Mouse (Mus musculus) neural tube, embryonic 15.5 days (tissue): ENCODE measurements at regions not wholly inside any gene's neighbourhood (a gene's known extent, or its start where the extent isn't known, plus 50 kb on each side); places are given as distances from the start of the nearest gene placed in this dataset.
A peak's percentile ranks its signal among the peaks of the same experiment; 100 is the strongest.

ENCODE experiments used
- ATAC-seq: fragments of 200-750 bp; cut with Nextera tagmentation; 2 replicates; pipeline ENCODE4 v1.8.0; 2017; ENCODE audit warnings: mild to moderate bottlenecking, moderate TSS enrichment, moderate library complexity; ENCODE audit not compliant: low FRiP score
- H3K27ac ChIP-seq: fragments of 300-500 bp; sonication (generic); replicated peaks from 2 replicates; pipeline ENCODE4 v1.5.1; 2015; ENCODE audit warnings: mild to moderate bottlenecking, inconsistent platforms
- H3K27me3 ChIP-seq: fragments of 300-500 bp; sonication (generic); replicated peaks from 2 replicates; pipeline ENCODE4 v1.6.1; 2015; ENCODE audit warnings: inconsistent platforms
- H3K36me3 ChIP-seq: fragments of 300-500 bp; sonication (generic); 2 replicates; pipeline ENCODE4 v1.6.1; 2015; ENCODE audit warnings: inconsistent platforms
- H3K4me1 ChIP-seq: fragments of 300-500 bp; sonication (generic); 2 replicates; pipeline ENCODE4 v1.6.1; 2015; ENCODE audit warnings: inconsistent platforms
- H3K4me2 ChIP-seq: fragments of 300-500 bp; sonication (generic); 2 replicates; pipeline ENCODE4 v1.6.1; 2015; ENCODE audit warnings: inconsistent platforms, mild to moderate bottlenecking, moderate library complexity
- H3K4me3 ChIP-seq: fragments of 300-500 bp; sonication (generic); replicated peaks from 2 replicates; pipeline ENCODE4 v1.5.1; 2015; ENCODE audit warnings: mild to moderate bottlenecking, inconsistent platforms
- H3K9ac ChIP-seq: fragments of 300-500 bp; sonication (generic); replicated peaks from 2 replicates; pipeline ENCODE4 v1.6.1; 2015; ENCODE audit warnings: mild to moderate bottlenecking, inconsistent platforms
- H3K9me3 ChIP-seq: fragments of 300-500 bp; sonication (generic); replicated peaks from 2 replicates; pipeline ENCODE4 v1.6.1; 2016; ENCODE audit warnings: inconsistent platforms
- WGBS: fragments of 180-500 bp; shearing (Covaris S2); methylation state at CpG from one replicate; pipeline ENCODE4 v1.1.7; 2015; ENCODE audit warnings: mixed read lengths; 5-methylcytosine and 5-hydroxymethylcytosine counted together

DNA sequence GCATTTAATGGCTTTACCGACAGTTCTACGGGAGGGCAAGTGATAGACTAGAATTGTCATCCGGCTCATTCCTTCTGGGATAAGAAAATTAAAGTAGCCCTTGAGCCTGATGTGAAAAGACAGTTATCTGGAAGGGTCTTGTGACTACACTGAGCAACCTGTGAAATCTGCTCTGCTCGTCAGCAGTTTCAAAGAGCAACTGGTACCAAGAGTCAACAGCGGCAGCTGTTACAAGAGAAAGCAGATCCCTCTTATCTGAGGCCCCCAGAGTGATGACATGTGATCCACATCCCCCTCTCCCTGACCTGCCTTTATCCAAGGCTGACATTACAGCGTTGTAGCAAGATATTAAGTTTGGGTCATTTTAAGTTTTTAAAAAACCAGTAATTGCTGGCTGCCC, 52.6 kb upstream of the Unc13c start:
- no peaks in the 10 kb centered on the region for H3K27me3 ChIP-seq
- H3K9me3 ChIP-seq: no peaks in the 10 kb centered on the region
- H3K36me3 ChIP-seq: no peaks in the 10 kb centered on the region
- no peak overlapping the region for H3K9ac ChIP-seq
- H3K4me3 ChIP-seq: no peak overlapping the region
- H3K4me2 ChIP-seq: no peak overlapping the region
- H3K27ac ChIP-seq: no peak overlapping the region
- no peak for ATAC-seq
- 41% methylated on average over 6 of the region's 6 CpGs for WGBS
- H3K4me1 ChIP-seq: no peaks in the 10 kb centered on the region

DNA sequence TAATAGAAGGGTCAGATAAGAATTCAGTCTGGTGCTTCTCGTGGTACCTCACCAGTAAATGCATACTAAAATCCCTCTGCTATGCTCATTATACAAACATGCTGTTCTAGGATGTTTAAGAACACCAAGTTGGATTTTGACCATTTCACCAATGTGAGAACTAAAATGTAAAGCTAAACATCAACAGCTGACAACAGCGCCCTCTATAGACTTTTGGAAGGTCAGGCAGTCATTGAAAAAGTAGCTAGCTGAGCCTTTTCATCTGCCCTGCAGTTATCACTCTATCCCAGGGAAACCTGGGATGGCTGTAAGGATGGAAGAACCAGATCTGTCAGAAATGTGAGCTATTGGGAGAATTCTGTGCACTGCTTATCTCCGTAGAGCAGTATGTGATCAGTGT, 55.2 kb upstream of the Unc13c start:
- WGBS: 66% methylated on average over 3 of the region's 3 CpGs
- no peak overlapping the region for H3K9ac ChIP-seq
- no peak overlapping the region for H3K4me2 ChIP-seq
- no peak for ATAC-seq
- H3K4me1 ChIP-seq: no peaks in the 10 kb centered on the region
- H3K4me3 ChIP-seq: no peak overlapping the region
- H3K27ac ChIP-seq: no peak overlapping the region
- no peaks in the 10 kb centered on the region for H3K27me3 ChIP-seq
- no peaks in the 10 kb centered on the region for H3K36me3 ChIP-seq
- H3K9me3 ChIP-seq: no peaks in the 10 kb centered on the region

DNA sequence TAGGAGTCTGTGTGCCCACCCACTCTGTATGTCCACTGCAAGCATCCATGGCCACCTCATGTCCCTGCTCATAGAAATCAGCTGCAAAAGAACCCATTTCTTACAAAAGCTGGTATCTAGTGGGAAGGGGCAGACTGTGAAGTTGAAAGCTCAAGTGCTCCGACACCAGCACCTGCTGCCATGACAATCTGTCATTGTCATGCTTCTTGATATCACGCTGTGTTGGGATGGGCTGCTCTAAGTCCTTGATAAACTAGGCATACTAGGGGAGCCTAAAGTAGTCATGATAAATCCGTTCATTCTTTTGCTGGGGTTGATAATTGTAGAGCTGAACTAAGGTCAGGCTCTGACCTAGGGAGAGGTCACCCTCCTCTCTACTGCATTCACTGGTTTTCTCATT, 57.4 kb upstream of the Unc13c start:
- no peak for ATAC-seq
- Histone ChIP-seq H3K4me1 (no peaks in the 10 kb centered on the region), H3K36me3 (no peaks in the 10 kb centered on the region), H3K27me3 (no peaks in the 10 kb centered on the region), H3K27ac (no peak overlapping the region), H3K4me3 (no peak overlapping the region), H3K4me2 (no peak overlapping the region), H3K9me3 (no peaks in the 10 kb centered on the region), H3K9ac (no peak overlapping the region)
- WGBS: 42% methylated on average over 3 of the region's 3 CpGs

DNA sequence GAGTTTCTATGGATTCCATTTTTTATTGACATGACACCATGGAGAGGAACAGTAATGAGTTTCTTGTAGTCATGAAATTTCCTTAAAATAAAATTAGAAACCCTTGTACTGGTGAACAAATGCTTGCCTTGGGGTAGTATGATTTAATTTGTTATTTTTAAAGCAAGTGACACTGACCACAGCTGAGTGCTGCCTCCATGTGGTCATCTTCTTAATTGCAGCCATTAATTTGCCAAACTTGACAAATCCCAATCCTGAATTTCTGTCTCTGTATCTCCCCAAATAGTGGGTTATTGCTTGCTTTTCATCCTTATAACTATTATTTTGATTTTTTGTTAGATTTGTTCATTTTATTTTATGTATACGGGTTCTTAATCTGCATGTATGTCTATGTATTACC, 59.7 kb upstream of the Unc13c start:
- 45% methylated on average over 1 of the region's 1 CpGs for WGBS
- H3K9me3 ChIP-seq: no peaks in the 10 kb centered on the region
- H3K4me1 ChIP-seq: no peaks in the 10 kb centered on the region
- no peak overlapping the region for H3K4me2 ChIP-seq
- H3K36me3 ChIP-seq: no peaks in the 10 kb centered on the region
- no peak for ATAC-seq
- H3K4me3 ChIP-seq: no peak overlapping the region
- H3K27ac ChIP-seq: no peak overlapping the region
- H3K9ac ChIP-seq: no peak overlapping the region
- no peaks in the 10 kb centered on the region for H3K27me3 ChIP-seq

DNA sequence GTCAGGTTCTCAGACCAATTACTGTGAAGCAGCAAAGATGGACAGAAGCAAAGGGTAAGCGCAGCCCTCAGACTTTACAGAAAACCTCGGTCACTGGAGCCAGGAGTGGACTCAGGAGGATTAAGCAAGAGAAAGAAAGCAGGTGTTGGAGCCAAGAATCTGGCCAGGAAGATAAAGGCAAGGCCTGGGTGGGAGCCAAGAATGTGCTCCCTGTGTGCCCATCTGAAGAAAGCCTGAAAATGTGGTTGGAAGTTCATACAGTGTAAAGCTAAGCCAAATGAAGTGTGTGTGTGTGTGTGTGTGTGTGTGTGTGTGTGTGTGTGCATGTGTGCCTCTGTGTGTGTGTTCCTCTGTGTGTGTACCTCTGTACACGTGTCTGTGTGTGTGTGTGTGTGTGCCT, 64.2 kb upstream of the Wdr72 start:
- no peaks in the 10 kb centered on the region for H3K27me3 ChIP-seq

DNA sequence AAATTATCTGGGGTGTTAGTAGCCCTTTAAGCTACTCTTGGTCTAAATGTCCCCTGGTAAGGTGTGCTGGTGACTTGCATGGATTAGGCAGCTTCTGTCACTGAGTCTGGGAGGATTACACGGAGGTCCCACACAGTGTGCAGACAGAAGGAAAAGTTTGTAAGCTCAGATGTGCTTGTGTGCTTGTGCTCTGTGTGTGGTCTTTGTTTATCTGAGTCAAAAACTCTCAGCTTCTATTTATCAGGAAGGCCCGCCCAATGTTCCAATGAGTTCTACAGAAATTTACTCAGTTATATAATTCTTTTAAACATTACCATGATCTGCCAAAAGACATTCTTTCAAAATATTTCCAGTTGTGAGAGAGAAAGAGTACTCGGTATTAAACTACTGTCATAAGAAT, 60.4 kb upstream of the Wdr72 start:
- no peak overlapping the region for H3K27ac ChIP-seq
- H3K4me3 ChIP-seq: no peak overlapping the region
- no peak for ATAC-seq
- H3K27me3 ChIP-seq: no peaks in the 10 kb centered on the region
- H3K9ac ChIP-seq: no peak overlapping the region
- H3K4me2 ChIP-seq: no peak overlapping the region
- no peaks in the 10 kb centered on the region for H3K9me3 ChIP-seq
- H3K4me1 ChIP-seq: 0 out of 2 replicates have a peak, but pooled peaks cover 2% of the 10 kb centered on the region
- H3K36me3 ChIP-seq: no peaks in the 10 kb centered on the region
- WGBS: 67% methylated on average over 3 of the region's 3 CpGs

More for the DNA sequence above, 64.2 kb upstream of the Wdr72 start:
- Histone ChIP-seq H3K27ac (no peak overlapping the region), H3K4me2 (no peak overlapping the region), H3K4me1 (0 out of 2 replicates have a peak, but pooled peaks cover 2% of the 10 kb centered on the region), H3K9ac (no peak overlapping the region), H3K36me3 (no peaks in the 10 kb centered on the region), H3K4me3 (no peak overlapping the region), H3K9me3 (no peaks in the 10 kb centered on the region)
- ATAC-seq: no peak
- 72% methylated on average over 3 of the region's 3 CpGs for WGBS

GRCm38 (mm10) chr9:74056709-74057108, 53.4 kb upstream of the Wdr72 start:
- Histone ChIP-seq H3K36me3 (no peaks in the 10 kb centered on the region), H3K9ac (no peak overlapping the region), H3K4me1 (peaks cover 15% of the 10 kb centered on the region), H3K27me3 (no peaks in the 10 kb centered on the region), H3K4me3 (no peak overlapping the region), H3K4me2 (no peak overlapping the region), H3K27ac (peak overlapping the region; percentile 63; the same call in 1 of the 2 replicates), H3K9me3 (no peaks in the 10 kb centered on the region)
- WGBS: 35% methylated on average over 5 of the region's 5 CpGs
- ATAC-seq: peak; percentile 53; the same call in 1 of the 2 replicates

GRCm38 (mm10) chr9:74057476-74058076, 52.6 kb upstream of the Wdr72 start:
- Histone ChIP-seq H3K9ac (no peak overlapping the region), H3K4me2 (no peak overlapping the region), H3K27ac (peak overlapping the region; percentile 63), H3K4me1 (peaks cover 15% of the 10 kb centered on the region), H3K4me3 (no peak overlapping the region), H3K9me3 (no peaks in the 10 kb centered on the region), H3K27me3 (no peaks in the 10 kb centered on the region), H3K36me3 (no peaks in the 10 kb centered on the region)
- WGBS: 32% methylated on average over 3 of the region's 3 CpGs
- ATAC-seq: peak; percentile 76

DNA sequence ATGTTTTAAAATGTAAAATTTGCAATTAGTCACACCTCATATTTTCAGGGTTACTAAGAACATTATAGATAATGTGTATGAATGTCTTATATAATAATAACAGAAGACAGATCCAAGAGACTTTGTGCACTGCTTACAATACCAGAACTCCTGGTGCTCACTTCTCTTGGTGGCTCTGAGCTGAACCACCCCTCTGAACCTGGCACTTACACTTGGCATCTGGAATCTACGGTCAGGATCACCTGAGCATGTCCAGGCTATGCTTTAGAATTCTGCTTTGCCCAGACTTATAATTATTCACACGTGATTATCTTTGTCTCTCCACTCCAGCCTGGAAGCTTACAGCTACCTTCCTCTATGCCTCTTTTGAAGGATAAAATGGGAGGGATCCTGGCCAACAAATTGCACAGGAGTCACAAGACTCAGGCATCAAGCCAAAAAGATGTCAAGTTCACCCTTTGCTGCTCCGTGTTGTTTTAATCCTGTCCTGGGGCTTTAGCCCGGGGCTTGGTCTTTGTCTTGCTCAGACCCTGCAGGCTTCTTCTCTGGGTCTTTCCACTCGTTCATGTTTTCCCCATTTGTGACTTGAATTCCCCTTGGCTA, 51.8 kb upstream of the Wdr72 start:
- Histone ChIP-seq H3K4me2 (no peak overlapping the region), H3K9ac (no peak overlapping the region), H3K4me3 (no peak overlapping the region), H3K27me3 (no peaks in the 10 kb centered on the region), H3K36me3 (no peaks in the 10 kb centered on the region), H3K9me3 (no peaks in the 10 kb centered on the region), H3K27ac (peak overlapping the region; percentile 46), H3K4me1 (peaks cover 15% of the 10 kb centered on the region)
- ATAC-seq: no peak
- WGBS: 56% methylated on average over 5 of the region's 5 CpGs
